Mouse (Mus musculus): ENCODE measurements around the gene Olfr320.
A peak's percentile ranks its signal among the peaks of the same experiment; 100 is the strongest.
"Not testable (repeated sequence)": the region's sequence is repeated elsewhere in the genome, so short reads cannot be mapped to it uniquely, and the experiment has no call there.

The Olfr320 gene

DNA sequence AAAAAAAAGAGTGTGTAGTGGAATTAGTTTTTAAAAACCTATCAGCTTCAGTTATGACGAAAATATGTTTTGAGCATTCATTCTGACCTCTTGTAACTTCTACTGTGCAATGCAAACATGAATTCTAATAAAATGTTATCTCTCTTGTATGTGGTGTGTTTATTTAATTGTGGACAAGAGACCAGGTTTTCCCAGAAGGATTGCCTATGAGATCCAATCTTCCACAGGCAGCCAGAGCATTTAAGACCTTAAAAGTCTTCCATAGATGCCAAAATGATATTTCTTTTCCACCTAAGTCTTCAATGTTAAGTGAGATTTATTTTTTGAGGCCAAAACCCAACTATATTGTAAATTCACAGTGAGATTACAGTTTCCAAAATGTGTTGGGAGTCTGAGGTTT, at the start of gene Olfr320:
Gene Olfr320 (plus strand): TSS at position 301 of the 400 bp plus-strand sequence.
- DNase-seq (ENCODE audit: low spot score in 2 of 2) = no peak

DNA sequence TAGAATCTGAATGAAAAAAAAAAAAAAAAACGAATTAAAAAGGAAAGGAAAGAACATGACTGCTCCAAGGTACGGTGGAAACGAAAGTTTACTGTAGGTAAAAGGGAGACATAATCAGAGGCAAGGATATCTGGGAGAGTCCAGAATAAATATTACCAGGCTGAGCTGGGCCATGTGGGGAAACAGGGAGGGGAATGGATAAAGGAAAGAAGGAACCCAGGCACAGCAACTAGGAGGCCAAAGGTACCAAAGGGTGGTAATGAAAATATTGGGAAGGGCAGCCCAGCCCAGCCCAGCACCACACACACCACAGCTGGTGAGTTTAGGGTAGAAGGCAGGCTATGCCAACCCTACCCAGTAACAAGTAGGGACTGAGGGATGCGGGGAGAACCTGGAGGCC, 46.0 kb upstream of the Olfr320 start:
- no peak for DNase-seq (ENCODE audit: low spot score in 2 of 2)

DNA sequence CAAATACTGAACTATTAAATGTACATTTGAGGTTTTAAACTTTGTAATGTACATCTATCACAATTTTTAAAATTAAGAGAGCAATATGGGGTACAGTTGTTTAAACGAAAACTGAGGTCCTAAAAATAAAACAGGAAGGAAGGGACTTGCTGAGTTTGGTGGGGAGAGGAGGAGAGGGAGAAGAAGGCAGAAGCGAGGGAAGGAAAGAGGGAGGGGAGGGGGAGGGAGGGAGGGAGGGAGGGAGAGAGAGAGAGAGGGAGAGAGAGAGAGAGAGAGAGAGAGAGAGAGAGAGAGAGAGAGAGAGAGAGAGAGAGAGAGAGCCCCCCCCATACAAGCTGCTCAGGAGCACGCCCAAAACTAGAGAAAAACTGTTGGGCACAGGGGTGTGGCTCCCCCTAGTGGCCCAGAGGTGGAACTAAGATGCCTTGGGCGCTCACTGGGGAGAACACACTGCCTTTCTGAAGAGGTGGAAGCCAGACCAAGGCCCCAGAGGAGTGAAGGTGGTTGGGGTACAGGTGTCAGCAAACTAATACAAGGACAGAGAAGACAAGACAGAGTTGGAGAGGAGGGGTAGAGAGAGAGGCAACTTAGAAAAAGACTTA, 44.4 kb upstream of the Olfr320 start:
- peak; percentile 28 to 48 for DNase-seq (ENCODE audit: low spot score in 2 of 2)

DNA sequence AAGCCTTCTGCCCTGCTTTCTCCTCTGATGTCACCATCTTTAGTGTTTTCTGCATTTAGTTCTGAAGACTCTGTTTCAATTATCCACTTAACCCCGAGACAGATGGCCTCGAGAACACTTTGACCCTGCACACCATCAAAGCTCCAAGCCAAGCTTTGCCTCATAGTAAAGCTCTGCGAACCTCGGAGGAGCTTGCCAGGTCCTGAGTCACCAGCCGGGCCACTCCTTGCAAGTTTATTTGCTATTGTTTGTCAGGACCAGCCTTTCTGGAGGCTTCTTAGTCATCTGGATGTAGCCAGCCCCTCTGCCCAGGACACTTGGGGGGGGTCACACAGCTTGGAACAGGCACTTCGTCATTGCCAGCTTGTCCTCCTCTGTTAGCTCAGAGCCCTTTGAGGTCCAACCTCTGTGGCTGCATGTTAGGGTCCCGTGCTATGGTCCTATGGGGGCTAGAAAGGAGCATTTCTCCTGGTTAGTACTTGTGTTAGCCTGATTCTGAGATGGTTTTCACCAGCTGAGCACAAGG, 42.7 kb upstream of the Olfr320 start:
- DNase-seq (ENCODE audit: low spot score in 2 of 2) = no peak

DNA sequence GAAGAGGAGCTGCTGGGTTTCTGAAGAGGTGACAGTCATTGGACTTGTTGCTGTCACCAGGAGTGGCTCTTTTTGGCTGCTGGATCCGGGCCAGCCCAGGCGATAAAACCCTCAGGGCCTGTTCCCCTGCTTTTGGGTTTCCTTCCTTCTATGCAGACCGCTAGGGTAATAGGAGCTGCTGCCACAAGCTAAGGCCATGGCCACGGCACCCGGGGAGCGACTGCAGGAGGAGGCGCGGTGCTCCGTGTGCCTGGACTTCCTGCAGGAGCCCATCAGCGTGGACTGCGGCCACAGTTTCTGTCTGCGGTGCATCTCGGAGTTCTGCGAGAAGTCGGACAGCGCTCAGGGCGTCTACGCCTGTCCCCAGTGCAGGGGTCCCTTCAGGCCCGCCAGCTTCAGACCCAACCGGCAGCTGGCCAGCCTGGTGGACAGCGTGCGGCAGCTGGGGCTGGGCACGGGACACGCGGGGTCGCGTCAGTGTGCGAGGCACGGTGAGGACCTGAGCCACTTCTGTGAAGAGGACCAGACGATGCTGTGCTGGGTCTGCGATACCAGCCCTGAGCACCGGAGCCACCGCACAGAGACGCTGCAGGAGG, 40.5 kb upstream of the Olfr320 start, which contains the start of gene Trim58:
Gene Trim58 (plus strand): TSS at position 194 of the 596 bp plus-strand sequence.
- peak in 1 of 2 experiments; percentile 6 for DNase-seq (ENCODE audit: low spot score in 2 of 2)

DNA sequence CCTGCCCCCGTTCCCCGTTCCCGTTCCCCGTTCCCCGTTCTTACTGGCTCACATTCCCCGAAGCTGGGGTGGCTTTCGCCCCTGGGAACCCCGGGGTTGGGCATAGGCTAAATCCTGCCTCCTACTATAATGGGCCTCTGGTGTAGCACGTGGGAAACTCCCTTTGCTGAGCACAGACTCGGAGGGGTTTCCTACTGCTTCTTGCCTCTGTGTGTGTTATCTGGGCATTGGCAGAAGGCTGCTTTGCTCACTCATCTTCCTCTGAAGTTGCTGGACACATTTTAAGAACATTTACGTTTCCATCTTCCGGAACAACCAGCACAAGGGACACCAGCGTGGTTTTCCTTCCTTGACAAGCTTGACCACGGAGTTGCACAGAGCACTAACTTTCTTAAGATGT, 39.8 kb upstream of the Olfr320 start:
- no peak for DNase-seq (ENCODE audit: low spot score in 2 of 2)

DNA sequence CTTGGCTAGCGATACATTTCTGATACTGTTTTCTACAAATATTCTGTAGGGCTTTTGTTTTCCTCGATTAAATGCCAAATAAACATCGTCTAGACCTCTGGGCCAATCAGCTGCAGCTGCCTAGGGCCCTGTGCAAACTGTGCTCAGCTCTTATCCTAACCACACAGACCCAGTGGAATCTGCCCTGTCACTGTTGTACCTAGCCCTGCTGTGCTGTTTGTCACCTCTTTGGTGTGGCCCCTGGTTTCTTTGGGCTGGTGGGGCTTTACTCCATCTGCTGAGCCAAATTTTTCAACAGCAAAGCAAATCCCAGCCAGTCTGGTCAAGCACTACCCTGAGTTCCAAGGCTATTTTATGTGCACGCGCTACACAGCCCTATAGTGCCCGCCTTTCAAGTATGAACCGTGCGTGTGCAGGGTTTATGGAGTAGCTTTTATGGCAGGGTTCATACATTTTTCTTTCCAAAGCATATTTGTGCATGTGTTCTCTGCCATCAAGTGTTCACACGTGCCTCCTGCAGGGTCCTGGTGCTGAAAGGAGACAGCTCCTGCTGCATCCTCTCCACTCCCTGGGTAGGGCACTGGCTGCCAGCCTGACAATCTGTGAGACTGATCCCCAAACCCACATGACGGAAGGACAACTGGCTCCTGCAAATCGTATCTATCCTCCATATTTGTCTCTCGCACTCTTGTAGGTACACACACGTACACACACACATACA, 39.1 kb upstream of the Olfr320 start:
- no peak for DNase-seq (ENCODE audit: low spot score in 2 of 2)

DNA sequence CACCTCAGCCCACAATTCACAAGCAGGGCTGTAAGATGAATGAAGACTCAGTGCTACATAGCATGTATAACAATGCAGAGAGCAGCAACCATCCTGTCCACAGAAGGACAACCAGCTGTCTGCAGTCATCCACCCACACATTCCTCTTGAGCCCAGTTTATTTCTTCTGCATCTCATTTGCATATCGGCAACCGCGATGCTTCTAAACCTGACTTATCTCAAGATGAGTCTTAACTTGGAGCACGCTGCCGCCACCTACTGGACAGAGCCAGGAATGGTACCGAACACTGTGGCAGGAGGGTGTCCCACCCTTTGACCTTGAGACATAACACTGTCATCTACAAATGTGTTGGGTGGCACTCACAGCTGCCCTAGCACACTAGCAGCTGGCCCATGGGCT, 37.5 kb upstream of the Olfr320 start:
- peak; percentile 27 to 37 for DNase-seq (ENCODE audit: low spot score in 2 of 2)

DNA sequence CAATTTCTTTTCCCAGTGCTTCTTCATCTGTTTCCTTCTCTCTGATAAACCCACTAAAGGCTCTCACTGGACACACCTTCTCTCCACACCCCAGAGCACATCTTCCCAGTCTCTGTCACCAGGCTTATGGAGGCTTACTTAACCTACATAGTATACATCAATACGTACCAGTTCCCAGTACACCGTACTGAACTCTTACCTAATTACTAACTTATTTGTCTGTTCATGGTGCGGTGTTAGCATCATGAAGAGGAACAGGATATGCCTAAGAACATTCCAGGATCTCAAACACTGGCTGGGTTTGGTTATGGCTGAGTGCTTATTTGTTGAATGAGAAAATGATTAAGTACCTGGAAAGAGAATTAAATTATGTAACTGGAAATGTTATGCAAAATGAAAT, 25.7 kb upstream of the Olfr320 start:
- DNase-seq (ENCODE audit: low spot score in 2 of 2) = no peak

DNA sequence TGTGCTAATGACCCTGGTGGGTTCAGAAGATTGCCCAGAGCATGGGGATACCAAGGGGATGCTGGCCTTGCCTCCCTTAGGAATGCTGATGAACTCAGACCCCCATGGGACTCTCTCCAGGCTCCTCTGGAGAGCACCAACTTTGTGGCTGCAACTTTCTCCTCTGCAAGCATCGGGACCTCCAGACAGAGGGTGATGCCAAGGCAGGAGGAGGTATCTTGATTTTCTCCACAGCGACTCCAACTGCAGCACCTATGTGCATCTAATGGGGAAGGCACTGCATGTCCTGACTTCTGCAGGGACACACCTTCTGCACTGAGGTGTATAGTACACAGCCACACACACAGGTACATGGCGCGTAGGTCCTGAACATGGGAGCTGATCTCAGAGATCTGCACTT, 22.3 kb upstream of the Olfr320 start, which contains the start of gene Olfr322:
Gene Olfr322 (plus strand): TSS at position 187 of the 400 bp plus-strand sequence.
- DNase-seq (ENCODE audit: low spot score in 2 of 2) = no peak

DNA sequence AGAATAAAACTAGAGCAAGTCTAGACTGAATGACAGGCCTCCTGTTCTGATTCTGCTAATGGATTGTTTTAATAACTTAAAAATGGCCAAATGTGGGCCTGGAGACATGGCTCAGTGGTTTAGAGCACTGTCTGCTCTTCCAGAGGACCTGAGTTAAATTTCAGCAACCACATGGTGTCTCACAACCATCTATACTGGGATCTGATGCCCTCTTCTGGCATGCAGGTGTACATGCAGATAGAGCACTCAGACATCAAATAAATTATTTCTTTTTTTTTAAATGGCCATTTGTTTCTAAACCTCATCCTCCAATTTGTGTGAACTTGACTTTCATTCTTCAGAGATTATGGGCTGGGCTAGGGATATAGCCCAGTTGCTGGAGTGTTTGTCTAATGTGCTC, 11.6 kb upstream of the Olfr320 start:
- DNase-seq (ENCODE audit: low spot score in 2 of 2) = no peak

DNA sequence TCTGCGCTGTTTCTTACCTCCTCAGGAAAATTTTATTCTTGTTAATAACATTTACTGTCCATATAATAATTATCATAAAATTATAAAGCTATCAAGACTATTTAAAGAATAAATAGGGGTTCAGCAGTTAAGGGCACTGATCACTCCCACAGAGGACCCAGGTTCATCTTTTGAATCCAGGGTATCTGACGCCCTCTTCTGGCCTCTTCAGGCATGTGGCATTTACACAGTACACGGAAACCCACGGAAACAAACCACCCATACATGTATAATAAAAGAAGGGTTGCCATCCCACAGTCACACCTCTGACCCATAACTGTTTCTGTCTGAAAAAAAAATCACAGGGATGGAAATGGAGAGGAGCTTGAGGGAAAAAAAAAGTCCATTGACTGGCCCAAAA, 9.1 kb upstream of the Olfr320 start:
- DNase-seq (ENCODE audit: low spot score in 2 of 2) = no peak

DNA sequence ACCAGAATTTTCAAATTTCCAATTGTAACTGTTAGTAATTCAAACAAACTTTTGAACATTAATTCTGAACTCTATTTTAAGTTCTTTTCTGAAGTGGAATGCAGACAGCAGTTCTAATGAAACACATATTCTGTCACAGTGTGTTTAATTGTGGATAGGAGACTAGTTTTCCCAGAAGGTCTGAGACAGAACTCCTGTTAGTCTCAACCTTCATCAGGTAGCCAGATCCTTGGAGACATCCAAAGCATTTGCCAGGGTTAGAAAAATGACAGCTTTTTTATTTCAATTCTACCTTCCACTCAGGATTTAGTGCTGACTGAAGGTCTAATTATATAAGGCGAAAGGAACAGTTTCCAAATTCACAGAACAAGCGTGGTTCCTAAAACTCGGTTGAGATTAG, 18.0 kb downstream of the Olfr320 start, which contains the start of gene Olfr319:
Gene Olfr319 (plus strand): TSS at position 301 of the 400 bp plus-strand sequence.
- DNase-seq (ENCODE audit: low spot score in 2 of 2) = no peak

DNA sequence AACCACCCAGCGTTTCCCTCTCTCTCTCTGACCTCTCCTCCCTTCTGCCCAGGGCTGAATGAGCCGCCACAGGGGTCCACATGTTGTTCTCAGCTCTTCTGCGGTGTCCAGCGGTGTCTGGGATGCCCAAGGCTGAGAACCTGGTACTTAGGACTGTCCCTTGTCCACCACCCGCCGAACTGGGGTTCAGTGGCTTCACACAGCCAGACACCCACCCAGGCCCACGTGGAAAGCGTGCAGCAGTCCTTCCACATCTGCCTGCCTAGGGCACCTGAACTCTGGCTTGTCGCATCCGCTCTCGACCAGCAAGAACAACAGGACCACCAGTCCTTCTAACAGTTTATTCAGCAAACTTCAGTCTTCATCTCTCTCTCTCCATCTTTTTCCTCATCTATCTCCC, 28.2 kb downstream of the Olfr320 start:
- DNase-seq (ENCODE audit: low spot score in 2 of 2) = no peak

DNA sequence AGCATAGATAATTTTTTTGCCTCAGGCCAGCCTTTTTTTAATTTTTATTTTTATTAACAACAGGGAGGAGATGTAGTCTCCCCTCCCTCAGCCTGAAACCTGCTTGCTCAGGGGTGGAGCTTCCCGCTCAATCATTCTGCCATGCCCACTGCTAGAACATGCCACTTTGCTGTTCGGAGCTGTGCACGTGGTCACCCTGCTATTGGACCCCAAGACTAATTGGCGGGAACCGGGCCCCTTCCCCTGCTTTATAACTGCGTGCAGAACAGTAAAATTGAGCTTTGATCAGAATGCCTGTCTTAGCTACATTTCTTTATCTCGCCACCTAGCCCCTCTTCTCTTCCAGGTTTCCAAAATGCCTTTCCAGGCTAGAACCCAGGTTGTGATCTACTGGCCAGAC, 36.8 kb downstream of the Olfr320 start:
- not testable (repeated sequence) for DNase-seq (ENCODE audit: low spot score in 2 of 2)

DNA sequence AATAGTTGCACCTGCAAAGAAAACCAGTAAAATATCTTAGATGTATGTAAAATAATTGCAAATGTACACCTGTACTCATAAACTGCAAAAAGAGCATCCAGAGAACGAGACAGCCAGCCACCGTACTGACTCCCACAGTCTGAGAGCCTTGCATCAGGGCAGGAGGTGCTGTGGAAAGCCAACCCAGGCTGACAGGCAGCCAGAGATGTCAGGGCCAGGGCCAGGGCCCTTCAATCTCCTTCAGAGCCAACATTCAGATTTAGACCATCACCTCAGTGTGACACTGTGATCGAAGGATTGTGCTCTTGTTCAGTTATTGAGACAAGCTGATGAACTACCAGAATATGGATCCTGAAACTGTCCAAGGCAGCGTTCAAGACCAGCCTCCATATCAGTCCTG, 38.8 kb downstream of the Olfr320 start:
- DNase-seq (ENCODE audit: low spot score in 2 of 2) = no peak

DNA sequence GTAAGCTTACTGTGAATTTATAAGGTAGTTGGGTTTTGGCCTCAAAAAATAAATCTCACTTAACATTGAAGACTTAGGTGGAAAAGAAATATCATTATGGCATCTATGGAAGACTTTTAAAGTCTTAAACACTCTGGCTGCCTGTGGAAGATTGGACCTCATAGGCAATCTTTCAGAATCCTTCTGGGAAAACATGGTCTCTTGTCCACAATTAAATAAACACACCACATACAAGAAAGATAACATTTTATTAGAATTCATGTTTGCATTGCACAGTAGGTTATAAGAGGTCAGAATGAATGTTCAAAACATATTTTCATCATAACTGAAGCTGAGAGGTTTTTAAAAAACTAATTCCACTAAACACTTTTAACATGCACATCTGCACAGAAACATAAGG, 43.0 kb downstream of the Olfr320 start, which contains the start of gene Olfr318:
Gene Olfr318 (minus strand): TSS at position 101 of the 400 bp plus-strand sequence.
- DNase-seq (ENCODE audit: low spot score in 2 of 2) = no peak

DNA sequence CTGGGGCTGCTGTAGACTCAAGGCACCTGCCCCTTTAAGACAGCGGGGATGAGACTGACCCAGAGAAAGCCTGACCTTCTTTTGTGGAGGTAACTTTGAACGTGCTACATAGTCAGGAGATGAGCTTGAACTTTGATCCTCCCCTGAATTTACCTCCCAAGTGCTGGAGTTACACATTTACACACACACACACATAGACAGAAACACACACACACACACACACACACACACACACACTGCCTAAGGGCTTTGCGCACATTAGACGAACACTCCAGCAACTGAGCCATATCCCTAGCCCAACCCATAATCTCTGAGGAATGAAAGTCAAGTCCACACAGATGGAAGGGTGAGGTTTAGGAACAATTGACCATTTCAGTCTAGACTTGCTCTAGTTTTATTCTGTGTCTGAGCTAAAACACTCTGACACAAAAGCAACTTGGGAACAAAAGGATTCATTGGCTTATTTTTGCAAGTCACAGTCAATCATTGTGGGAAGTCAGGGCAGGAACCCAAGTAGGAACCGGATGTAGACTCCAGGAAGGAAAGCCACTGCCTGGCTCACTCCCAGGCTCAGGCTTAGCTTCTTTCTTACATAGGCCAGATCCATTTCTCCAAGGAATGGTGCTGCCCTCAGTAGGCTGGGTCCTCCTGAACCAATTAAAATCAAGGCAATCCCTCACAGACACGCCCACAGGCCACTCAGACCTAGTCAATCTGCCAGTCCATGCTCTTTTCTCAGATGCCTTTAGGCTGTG, 47.2 kb downstream of the Olfr320 start:
- not testable (repeated sequence) for DNase-seq (ENCODE audit: low spot score in 2 of 2)

DNA sequence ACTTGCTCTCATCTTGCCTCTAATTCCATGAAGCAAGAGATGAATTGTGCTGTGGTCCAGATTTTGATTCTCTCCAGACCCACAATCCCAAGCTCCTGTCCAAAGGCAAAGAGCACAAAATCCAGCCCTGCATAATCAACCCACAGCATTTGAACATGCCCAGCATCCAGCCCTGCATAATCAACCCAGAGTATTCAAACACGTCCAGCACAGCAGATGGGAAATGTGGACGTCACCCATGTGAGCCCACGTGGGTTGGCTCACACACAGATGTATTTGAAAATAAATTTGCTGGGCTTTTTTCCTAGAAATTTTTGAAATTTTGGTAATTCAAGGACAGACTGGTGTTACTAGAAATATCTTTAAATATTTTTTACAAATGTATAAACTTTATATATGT, 52.5 kb downstream of the Olfr320 start:
- peak; percentile 11 to 23 for DNase-seq (ENCODE audit: low spot score in 2 of 2)
